Mouse (Mus musculus): ENCODE results near the gene Cyp4a31. TPM values are rescaled to one million over a fixed set of nuclear protein-coding genes. Genes with fewer than 3 reads are reported as not detected.
"Not testable (repeated sequence)": the region's sequence is repeated elsewhere in the genome, so short reads cannot be mapped to it uniquely, and the experiment has no call there.

Gene Cyp4a31
- polyA plus RNA-seq, 1 experiment from 2014 or later = not detected

GRCm38 (mm10) chr4:115575255-115575654, 11.8 kb downstream of the Cyp4a31 start:
- no peak for ATAC-seq (ENCODE audit: low FRiP score)
- Histone ChIP-seq H3K36me3 (no peaks in the 10 kb centered on the region), H3K4me1 (no peaks in the 10 kb centered on the region), H3K4me2 (no peak overlapping the region), H3K9ac (replicated peaks) (no peak overlapping the region), H3K27ac (replicated peaks) (no peak overlapping the region), H3K9me3 (replicated peaks) (no peaks in the 10 kb centered on the region), H3K27me3 (replicated peaks) (no peaks in the 10 kb centered on the region), H3K4me3 (replicated peaks) (no peak overlapping the region)
- WGBS = 77% methylated on average over 3 of the region's 3 CpGs

- H3K27me3 ChIP-seq (replicated peaks) = no peaks in the 10 kb centered on the region
- H3K4me3 ChIP-seq (replicated peaks) = no peak overlapping the region
- no peak overlapping the region for H3K27ac ChIP-seq (replicated peaks)
- no peak overlapping the region for H3K9ac ChIP-seq (replicated peaks)
- no peaks in the 10 kb centered on the region for H3K9me3 ChIP-seq (replicated peaks)
- WGBS = 90% methylated on average over 2 of the region's 2 CpGs
- no peaks in the 10 kb centered on the region for H3K4me1 ChIP-seq
- no peaks in the 10 kb centered on the region for H3K36me3 ChIP-seq
- no peak for ATAC-seq (ENCODE audit: low FRiP score)
- H3K4me2 ChIP-seq = no peak overlapping the region
Measured at GRCm38 (mm10) chr4:115575776-115576175, 12.3 kb downstream of the Cyp4a31 start.

GRCm38 (mm10) chr4:115583036-115583435, 19.6 kb downstream of the Cyp4a31 start:
- H3K4me2 ChIP-seq = no peak overlapping the region
- no peak for ATAC-seq (ENCODE audit: low FRiP score)
- H3K9me3 ChIP-seq (replicated peaks) = no peaks in the 10 kb centered on the region
- H3K4me3 ChIP-seq (replicated peaks) = no peak overlapping the region
- no peaks in the 10 kb centered on the region for H3K27me3 ChIP-seq (replicated peaks)
- no peaks in the 10 kb centered on the region for H3K36me3 ChIP-seq
- no peak overlapping the region for H3K9ac ChIP-seq (replicated peaks)
- H3K27ac ChIP-seq (replicated peaks) = no peak overlapping the region
- no peaks in the 10 kb centered on the region for H3K4me1 ChIP-seq

DNA sequence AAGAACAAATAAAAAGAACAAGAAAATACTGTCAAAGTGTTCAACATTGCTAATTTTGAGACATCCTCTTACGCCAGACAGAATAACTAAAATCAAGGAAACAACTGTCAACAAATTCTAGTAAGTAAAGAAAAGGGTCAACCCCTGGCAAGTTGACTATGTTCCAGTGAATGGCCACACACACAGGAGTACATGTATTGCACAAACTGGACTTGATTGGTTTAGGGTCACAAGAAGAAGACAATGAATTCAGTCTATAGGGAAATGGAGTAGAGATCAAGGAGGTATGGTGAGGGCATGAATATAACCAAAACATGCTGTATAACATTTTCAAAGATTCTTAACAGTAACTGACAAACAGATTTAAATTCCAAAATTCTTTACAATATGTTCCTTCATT, 32.9 kb downstream of the Cyp4a31 start:
- no peaks in the 10 kb centered on the region for H3K27me3 ChIP-seq (replicated peaks)
- H3K9me3 ChIP-seq (replicated peaks) = no peaks in the 10 kb centered on the region
- H3K9ac ChIP-seq (replicated peaks) = no peak overlapping the region
- no peak for ATAC-seq (ENCODE audit: low FRiP score)
- H3K4me1 ChIP-seq = no peaks in the 10 kb centered on the region
- no peak overlapping the region for H3K4me2 ChIP-seq
- no peak overlapping the region for H3K27ac ChIP-seq (replicated peaks)
- 88% methylated on average over 1 of the region's 1 CpGs for WGBS
- no peak overlapping the region for H3K4me3 ChIP-seq (replicated peaks)
- H3K36me3 ChIP-seq = no peaks in the 10 kb centered on the region

DNA sequence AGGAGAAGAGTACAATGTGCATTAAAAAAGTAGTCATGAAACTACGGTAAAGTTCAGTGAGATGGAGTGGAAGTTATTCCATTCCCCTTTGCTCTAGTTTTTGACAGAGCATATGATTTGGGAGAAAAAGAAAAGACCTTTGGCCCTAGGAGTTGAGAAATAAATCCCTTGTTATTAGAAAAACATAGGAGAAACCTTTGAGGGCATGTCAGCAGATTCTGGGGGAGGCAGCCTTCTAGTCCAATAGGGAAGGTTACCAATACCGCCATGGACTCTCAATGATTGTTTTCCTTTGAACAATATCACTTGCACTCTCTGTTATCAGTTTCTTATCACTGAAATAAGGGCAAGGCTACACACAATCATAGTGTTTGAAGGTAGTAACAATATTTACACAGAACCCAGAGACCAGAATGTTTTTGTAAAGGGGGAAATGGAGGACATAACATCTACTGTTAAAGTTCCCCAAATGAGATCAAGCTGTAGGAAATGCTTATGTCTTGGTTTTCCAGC, 33.4 kb downstream of the Cyp4a31 start:
- Histone ChIP-seq H3K27me3 (replicated peaks) (no peaks in the 10 kb centered on the region), H3K36me3 (no peaks in the 10 kb centered on the region), H3K27ac (replicated peaks) (no peak overlapping the region), H3K9ac (replicated peaks) (no peak overlapping the region), H3K4me3 (replicated peaks) (no peak overlapping the region), H3K4me2 (no peak overlapping the region), H3K9me3 (replicated peaks) (no peaks in the 10 kb centered on the region), H3K4me1 (no peaks in the 10 kb centered on the region)
- WGBS = 86% methylated on average over 2 of the region's 2 CpGs
- ATAC-seq (ENCODE audit: low FRiP score) = no peak

DNA sequence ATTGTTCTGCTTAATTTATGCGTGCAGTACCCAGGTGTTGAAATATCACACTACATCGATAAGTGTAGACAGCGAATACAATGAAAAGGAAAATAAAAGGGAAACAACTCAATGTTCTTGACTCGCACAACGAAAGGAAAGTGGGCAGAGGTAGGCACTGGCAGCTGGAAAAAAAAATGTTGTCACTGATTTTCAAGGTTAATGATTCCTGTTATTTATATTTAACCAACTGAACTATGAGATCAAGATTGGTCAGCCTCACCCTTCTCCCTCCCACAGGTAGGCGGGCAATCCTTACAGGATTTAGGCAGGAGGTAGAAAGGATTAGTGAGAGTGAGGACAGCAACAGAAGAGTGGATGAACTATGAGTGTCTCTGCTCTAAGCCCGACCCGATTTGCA, 37.2 kb downstream of the Cyp4a31 start, which contains the start of gene Cyp4a32:
TSS of gene Cyp4a32 (plus strand) at position 359 of the 400 bp plus-strand sequence.
- H3K36me3 ChIP-seq; H3K27ac ChIP-seq (replicated peaks); H3K4me3 ChIP-seq (replicated peaks); H3K4me1 ChIP-seq; H3K4me2 ChIP-seq; ATAC-seq (ENCODE audit: low FRiP score); H3K9me3 ChIP-seq (replicated peaks); H3K9ac ChIP-seq (replicated peaks); H3K27me3 ChIP-seq (replicated peaks): not testable (repeated sequence)
- WGBS = 84% methylated on average over 8 of the region's 8 CpGs

DNA sequence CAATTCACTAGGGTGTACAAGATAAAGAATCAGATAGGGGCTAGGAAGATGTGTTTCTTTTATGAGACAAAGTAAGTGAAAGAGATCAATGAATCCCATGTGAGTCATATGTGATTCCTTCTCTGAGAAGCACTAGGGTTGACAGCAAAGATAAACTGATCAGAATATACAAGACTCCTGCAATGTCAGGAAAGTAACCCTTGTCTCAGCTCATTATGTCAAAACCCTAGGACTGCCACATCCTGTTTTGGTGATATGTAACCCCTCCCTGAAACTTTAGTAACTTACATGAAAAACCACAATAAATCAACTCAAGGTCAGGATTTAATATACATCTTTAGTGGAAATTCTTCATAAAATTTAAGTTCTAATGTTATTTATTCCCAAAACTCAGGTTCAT, 50.6 kb downstream of the Cyp4a31 start:
- no peak overlapping the region for H3K27ac ChIP-seq (replicated peaks)
- H3K27me3 ChIP-seq (replicated peaks) = no peaks in the 10 kb centered on the region
- H3K9ac ChIP-seq (replicated peaks) = no peak overlapping the region
- ATAC-seq (ENCODE audit: low FRiP score) = no peak
- no peak overlapping the region for H3K4me3 ChIP-seq (replicated peaks)
- no peaks in the 10 kb centered on the region for H3K4me1 ChIP-seq
- no peaks in the 10 kb centered on the region for H3K36me3 ChIP-seq
- H3K9me3 ChIP-seq (replicated peaks) = no peaks in the 10 kb centered on the region
- no peak overlapping the region for H3K4me2 ChIP-seq

- H3K36me3 ChIP-seq; ATAC-seq (ENCODE audit: low FRiP score); H3K4me1 ChIP-seq; H3K4me2 ChIP-seq; H3K9ac ChIP-seq (replicated peaks); H3K27me3 ChIP-seq (replicated peaks); H3K9me3 ChIP-seq (replicated peaks); H3K27ac ChIP-seq (replicated peaks); H3K4me3 ChIP-seq (replicated peaks): not testable (repeated sequence)
- WGBS = 90% methylated on average over 3 of the region's 3 CpGs
Measured at GRCm38 (mm10) chr4:115625560-115625959, 62.1 kb downstream of the Cyp4a31 start.

Other genes starting within 250 kb of the Cyp4a31 start
- not detected in 2 replicates for gene Cyp4a12b, start 152.0 kb upstream of the Cyp4a31 start, polyA plus RNA-seq (2015; fragmentation: Nextera tagmentation; extraction: Ambion mirVana)
- gene Cyp4a30b, start 111.0 kb upstream of the Cyp4a31 start, polyA plus RNA-seq (2015; fragmentation: Nextera tagmentation; extraction: Ambion mirVana) = not detected in 2 replicates
- not detected in 2 replicates for gene Cyp4a14, start 67.5 kb upstream of the Cyp4a31 start, polyA plus RNA-seq (2015; fragmentation: Nextera tagmentation; extraction: Ambion mirVana)
- gene Cyp4a10, start 45.4 kb upstream of the Cyp4a31 start, polyA plus RNA-seq (2015; fragmentation: Nextera tagmentation; extraction: Ambion mirVana) = not detected in 2 replicates
- gene Cyp4a32, start 37.3 kb downstream of the Cyp4a31 start, polyA plus RNA-seq (2015; fragmentation: Nextera tagmentation; extraction: Ambion mirVana) = not detected in 2 replicates
- gene Cyp4b1, start 84.1 kb downstream of the Cyp4a31 start, polyA plus RNA-seq (2015; fragmentation: Nextera tagmentation; extraction: Ambion mirVana) = 1.3 TPM in 2 replicates
- gene Efcab14, start 174.1 kb downstream of the Cyp4a31 start, polyA plus RNA-seq (2015; fragmentation: Nextera tagmentation; extraction: Ambion mirVana) = 15.3 and 22.3 TPM in 2 replicates
- gene Tex38, start 217.4 kb downstream of the Cyp4a31 start, polyA plus RNA-seq (2015; fragmentation: Nextera tagmentation; extraction: Ambion mirVana) = 0.33 and 0.40 TPM in 2 replicates
- gene Atpaf1, start 221.2 kb downstream of the Cyp4a31 start, polyA plus RNA-seq (2015; fragmentation: Nextera tagmentation; extraction: Ambion mirVana) = 42.0 and 50.9 TPM in 2 replicates

Measured in neural tube, embryonic 15.5 days (tissue).